Comparison of ENCODE assay signal across 8 mouse cellular contexts in genomic region chr6:72454072-72454746, GRCm38 (mm10). TPM values are rescaled to one million over a fixed set of nuclear protein-coding genes. Genes with fewer than 3 reads are reported as not detected.
A peak's percentile ranks its signal among the peaks of the same experiment; 100 is the strongest.
DNase-seq lines count a peak whose midpoint lies in the region; ATAC-seq and TF ChIP-seq lines count a peak whose summit lies in the region.

No protein-coding gene starts in this region.

- no peak for TF ChIP-seq POLR2A in MEL (IDR thresholded peaks at IDR 0.05; ENCODE audit: control insufficient read depth in 1 of 2, insufficient read depth in 1 of 2, low read depth in 1 of 2, low read length in 2 of 2, poor library complexity in 1 of 2)

- H3K79me2 ChIP-seq in MEL (ENCODE audit: control insufficient read depth, insufficient read depth, low read length, poor library complexity) = no peaks in the 10 kb centered on the region

- TF ChIP-seq EP300 in MEL (IDR thresholded peaks at IDR 0.05; ENCODE audit: low read depth in 1 of 2, low read length in 2 of 2) = peak in 1 of 2 experiments; percentile 28; a peak in 1 of 4 replicates
- peak; percentile 78 for TF ChIP-seq EP300 in liver, postnatal 0 days (IDR thresholded peaks at IDR 0.05; ENCODE audit: low read depth)

- H3K9ac ChIP-seq in forebrain, embryonic 15.5 days (replicated peaks) = no peak overlapping the region
- H3K9ac ChIP-seq in forebrain, embryonic 12.5 days = no peak overlapping the region
- H3K9ac ChIP-seq in MEL (ENCODE audit: control insufficient read depth, low read depth, low read length, poor library complexity, severe bottlenecking) = no peak overlapping the region
- peak overlapping the region; percentile 42; the same call in 1 of the 2 replicates for H3K9ac ChIP-seq in heart, embryonic 12.5 days
- no peak overlapping the region for H3K9ac ChIP-seq in liver, postnatal 0 days (replicated peaks)

- TF ChIP-seq CTCF in MEL (IDR thresholded peaks at IDR 0.05 in 2 of 3, conservative IDR thresholded peaks at IDR 0.05 in 1 of 3; ENCODE audit: control insufficient read depth in 1 of 3, insufficient read depth in 1 of 3, low read depth in 2 of 3, low read length in 3 of 3, poor library complexity in 1 of 3, severe bottlenecking in 1 of 3) = no peak
- no peak for TF ChIP-seq CTCF in liver, postnatal 0 days (IDR thresholded peaks at IDR 0.05; ENCODE audit: low read depth)

- peaks cover 5% of the 10 kb centered on the region for H3K4me1 ChIP-seq in forebrain, embryonic 15.5 days
- no peaks in the 10 kb centered on the region for H3K4me1 ChIP-seq in forebrain, embryonic 12.5 days
- peaks cover 19 to 30% of the 10 kb centered on the region in 2 experiments for H3K4me1 ChIP-seq in MEL (ENCODE audit: control insufficient read depth in 1 of 2, insufficient read depth in 2 of 2, low read length in 2 of 2)
- peaks cover 24% of the 10 kb centered on the region for H3K4me1 ChIP-seq in heart, embryonic 12.5 days (replicated peaks)
- peaks cover 9% of the 10 kb centered on the region for H3K4me1 ChIP-seq in liver, postnatal 0 days (ENCODE audit: insufficient read depth)

- H3K4me3 ChIP-seq in forebrain, embryonic 15.5 days = no peak overlapping the region
- no peak overlapping the region for H3K4me3 ChIP-seq in forebrain, embryonic 12.5 days (replicated peaks)
- H3K4me3 ChIP-seq in MEL (ENCODE audit: control insufficient read depth in 1 of 2, insufficient read depth in 1 of 2, low read depth in 2 of 2, low read length in 2 of 2) = no peak overlapping the region
- no peak overlapping the region for H3K4me3 ChIP-seq in heart, embryonic 12.5 days
- no peak overlapping the region for H3K4me3 ChIP-seq in liver, postnatal 0 days (ENCODE audit: low read depth, low read length)

- ATAC-seq in forebrain, embryonic 15.5 days (replicated peaks) = no peak
- ATAC-seq in forebrain, embryonic 12.5 days (ENCODE audit: low FRiP score) = no peak
- ATAC-seq in heart, embryonic 12.5 days (ENCODE audit: insufficient number of reproducible peaks, low FRiP score) = no peak
- peak; percentile 64 for ATAC-seq in liver, postnatal 0 days

- TF ChIP-seq RAD21 in MEL (IDR thresholded peaks at IDR 0.05; ENCODE audit: low read depth, low read length) = no peak

- 73% methylated on average over 7 of the region's 7 CpGs for WGBS in forebrain, embryonic 15.5 days
- WGBS in forebrain, embryonic 12.5 days = 71% methylated on average over 7 of the region's 7 CpGs
- whole genome bisulfite sequencing in heart, embryonic 12.5 days = 38% methylated on average over 7 of the region's 7 CpGs
- WGBS in liver, postnatal 0 days (ENCODE audit: insufficient replicate concordance) = 62% methylated on average over 7 of the region's 7 CpGs

- no peak overlapping the region for H3K4me2 ChIP-seq in forebrain, embryonic 15.5 days (replicated peaks)
- no peak overlapping the region for H3K4me2 ChIP-seq in forebrain, embryonic 12.5 days
- no peak overlapping the region for H3K4me2 ChIP-seq in heart, embryonic 12.5 days
- H3K4me2 ChIP-seq in liver, postnatal 0 days (ENCODE audit: low read depth, low read length) = no peak overlapping the region

- H3K36me3 ChIP-seq in forebrain, embryonic 15.5 days = no peaks in the 10 kb centered on the region
- no peaks in the 10 kb centered on the region for H3K36me3 ChIP-seq in forebrain, embryonic 12.5 days (replicated peaks)
- H3K36me3 ChIP-seq in MEL (ENCODE audit: control insufficient read depth in 1 of 2, insufficient read depth in 2 of 2, low read length in 2 of 2) = peaks cover 0 to 23% of the 10 kb centered on the region in 2 experiments; a peak in 2 of 4 replicates
- H3K36me3 ChIP-seq in heart, embryonic 12.5 days = no peaks in the 10 kb centered on the region
- no peaks in the 10 kb centered on the region for H3K36me3 ChIP-seq in liver, postnatal 0 days (replicated peaks; ENCODE audit: insufficient read depth, low read length)

- no peaks in the 10 kb centered on the region for H3K27me3 ChIP-seq in forebrain, embryonic 15.5 days
- H3K27me3 ChIP-seq in forebrain, embryonic 12.5 days = no peaks in the 10 kb centered on the region
- H3K27me3 ChIP-seq in MEL (ENCODE audit: control insufficient read depth in 1 of 2, insufficient read depth in 2 of 2, low read length in 2 of 2) = no peaks in the 10 kb centered on the region
- no peaks in the 10 kb centered on the region for H3K27me3 ChIP-seq in heart, embryonic 12.5 days (replicated peaks)
- no peaks in the 10 kb centered on the region for H3K27me3 ChIP-seq in liver, postnatal 0 days (ENCODE audit: insufficient read depth, low read length)

- H3K9me3 ChIP-seq in forebrain, embryonic 15.5 days = no peaks in the 10 kb centered on the region
- H3K9me3 ChIP-seq in forebrain, embryonic 12.5 days = no peaks in the 10 kb centered on the region
- no peaks in the 10 kb centered on the region for H3K9me3 ChIP-seq in MEL (replicated peaks; ENCODE audit: insufficient read depth, low read length)
- H3K9me3 ChIP-seq in heart, embryonic 12.5 days (replicated peaks) = no peaks in the 10 kb centered on the region
- H3K9me3 ChIP-seq in liver, postnatal 0 days (ENCODE audit: low read length) = no peaks in the 10 kb centered on the region

- H3K27ac ChIP-seq in forebrain, embryonic 15.5 days (replicated peaks) = 0 out of 2 replicates have a peak overlapping the region, but pooled peaks have one; percentile 23
- H3K27ac ChIP-seq in forebrain, embryonic 12.5 days = no peak overlapping the region
- H3K27ac ChIP-seq in MEL (ENCODE audit: control insufficient read depth, low read depth, low read length) = no peak overlapping the region
- peak overlapping the region; percentile 61 for H3K27ac ChIP-seq in heart, embryonic 12.5 days (ENCODE audit: poor library complexity, severe bottlenecking)
- H3K27ac ChIP-seq in liver, postnatal 0 days (ENCODE audit: low read depth) = no peak overlapping the region

- DNase-seq in MEL (ENCODE audit: low read depth, low spot score) (no peak), adipocyte (ENCODE audit: low spot score) (no peak)
- no peak for DNase-seq in liver, postnatal 0 days
- DNase-seq in adrenal gland, adult 2 months = no peak
- DNase-seq in left cerebral cortex, adult 11 months (ENCODE audit: low spot score) = no peak

TF ChIP-seq in MEL, 35 proteins besides CTCF, POLR2A, EP300 and RAD21:
- TF ChIP-seq TAL1 (IDR thresholded peaks at IDR 0.05; ENCODE audit: low read length) (peak; percentile 29; the same call in 1 of the 2 replicates), MYC (IDR thresholded peaks at IDR 0.05; ENCODE audit: low read depth, low read length) (no peak), GATA1 (IDR thresholded peaks at IDR 0.05; ENCODE audit: low read depth, low read length) (peak; percentile 32; the same call in 1 of the 2 replicates), TCF12 (IDR thresholded peaks at IDR 0.05; ENCODE audit: low read depth, low read length) (peak; percentile 34; the same call in 1 of the 2 replicates)

RNA-seq across cellular contexts. Expression of gene Mat2a, which starts 14.9 kb away (rescaled TPM):
- polyA plus RNA-seq in forebrain, embryonic 15.5 days (2015; fragmentation: Nextera tagmentation; extraction: Ambion mirVana) = 359 and 376 TPM in 2 replicates
- 475 and 476 TPM in 2 replicates for polyA plus RNA-seq in forebrain, embryonic 12.5 days (2016; fragmentation: Nextera tagmentation; extraction: Ambion mirVana)
- 233 and 319 TPM in 2 replicates for total RNA-seq in MEL (2012; rRNA removed)
- 1,000 to 10,000 TPM in 1 of 2 experiments, 100 to 1,000 TPM in 1; 357 to 3,179 TPM for polyA plus RNA-seq in MEL (2012; ENCODE audit: insufficient read depth in 1 of 2, insufficient read length in 2 of 2, low read depth in 1 of 2, low replicate concordance in 2 of 2, missing spikeins in 1 of 2)
- polyA plus RNA-seq in heart, embryonic 12.5 days (2016; fragmentation: Nextera tagmentation; extraction: Ambion mirVana) = 313 and 317 TPM in 2 replicates
- polyA plus RNA-seq in liver, postnatal 0 days (2015; fragmentation: Nextera tagmentation; extraction: Ambion mirVana) = 111 and 138 TPM in 2 replicates
- total RNA-seq in adrenal gland, adult 2 months (2021) = 100 to 1,000 TPM; 203 to 251 TPM
- polyA plus RNA-seq in adrenal gland, adult 2 months (2012; rRNA removed) = 121 and 150 TPM in 2 replicates

RNA-seq across cellular contexts. Expression of gene Ggcx, which starts 40.1 kb away (rescaled TPM):
- 14.0 and 16.5 TPM in 2 replicates for polyA plus RNA-seq in forebrain, embryonic 15.5 days (2015; fragmentation: Nextera tagmentation; extraction: Ambion mirVana)
- polyA plus RNA-seq in forebrain, embryonic 12.5 days (2016; fragmentation: Nextera tagmentation; extraction: Ambion mirVana) = 19.1 and 19.8 TPM in 2 replicates
- 5.0 and 5.2 TPM in 2 replicates for total RNA-seq in MEL (2012; rRNA removed)
- polyA plus RNA-seq in MEL (2012; ENCODE audit: insufficient read depth in 1 of 2, insufficient read length in 2 of 2, low read depth in 1 of 2, low replicate concordance in 2 of 2, missing spikeins in 1 of 2) = 1 to 10 TPM in 1 of 2 experiments, not detected in 1; 5.4 TPM
- polyA plus RNA-seq in heart, embryonic 12.5 days (2016; fragmentation: Nextera tagmentation; extraction: Ambion mirVana) = 33.8 and 38.7 TPM in 2 replicates
- polyA plus RNA-seq in liver, postnatal 0 days (2015; fragmentation: Nextera tagmentation; extraction: Ambion mirVana) = 16.2 and 20.7 TPM in 2 replicates
- 10 to 100 TPM; 47.1 to 68.7 TPM for total RNA-seq in adrenal gland, adult 2 months (2021)
- polyA plus RNA-seq in adrenal gland, adult 2 months (2012; rRNA removed) = 30.2 and 34.5 TPM in 2 replicates

Comparison
In these comparisons a context has a peak if more than half of its experiments do, and no peak if none do; other contexts are left out.
1. H3K27ac ChIP-seq: peak in forebrain, embryonic 15.5 days (single experiment) and heart, embryonic 12.5 days (single experiment); none in forebrain, embryonic 12.5 days (single experiment), MEL (single experiment) and liver, postnatal 0 days (single experiment).